8 mouse cellular contexts compared by ENCODE assay signal in genomic region chr17:26715271-26715758, GRCm38 (mm10). TPM values are rescaled to one million over a fixed set of nuclear protein-coding genes. Genes with fewer than 3 reads are reported as not detected.
DNase-seq lines count a peak whose midpoint lies in the region; ATAC-seq lines count a peak whose summit lies in the region.

Gene Crebrf, plus strand, starts transcription at chr17:26715650.

- ATAC-seq in inflammation-experienced regulatory T-cells, adult 6 months = peak; percentile 83
- peak; percentile 86 for ATAC-seq in megakaryocyte-erythroid progenitor cell, adult 5-6 weeks (replicated peaks; ENCODE audit: low FRiP score, low TSS enrichment, poor library complexity, severe bottlenecking)

- intact Hi-C loops in gastrocnemius, postnatal 14 days (cut with DNase I; ENCODE audit: low total_unique reads) = no loop called here
- intact Hi-C loops in left cerebral cortex, postnatal 10 days (cut with DNase I) = loop anchor here (5.0 kb wide), 1 partner anchor 67 kb away; the partner anchor contains the start of gene Bnip1

- DNase-seq in adrenal gland, adult (ENCODE audit: inconsistent age in 2 of 2, low spot score in 1 of 2) = peak; percentile 99
- DNase-seq in embryo, embryonic 10.5 days (ENCODE audit: low spot score) = peak; percentile 98
- peak; percentile 99 for DNase-seq in gastrocnemius, postnatal 14 days
- peak; percentile 97 to 100 for DNase-seq in left cerebral cortex, postnatal 10 days (ENCODE audit: extremely low spot score in 1 of 2, low spot score in 2 of 2)
- peak; percentile 99 for DNase-seq in right cerebral cortex, postnatal 25 days
- DNase-seq in urinary bladder, postnatal 4 days (ENCODE audit: low spot score in 2 of 2) = peak; percentile 99

RNA-seq across cellular contexts. Expression of gene Crebrf, which starts in this region (rescaled TPM):
- 10 to 100 TPM; 14.1 to 20.1 TPM for total RNA-seq in gastrocnemius, postnatal 14 days (2021)
- polyA plus RNA-seq in inflammation-experienced regulatory T-cells, adult 6 months (2017; shearing (Covaris generic)) = 10 to 100 TPM; 29.4 to 66.0 (median 53.7) TPM
- 10 to 100 TPM; 26.4 to 30.1 TPM for total RNA-seq in left cerebral cortex, postnatal 10 days (2021)
- total RNA-seq in megakaryocyte-erythroid progenitor cell, adult 5-6 weeks (2014; fragmentation: Nextera tagmentation) = 11.4 and 12.0 TPM in 2 replicates
- total RNA-seq in megakaryocyte-erythroid progenitor cell, adult 5-6 weeks (2017) = 17.9 and 37.0 TPM in 2 replicates

Comparison
In these comparisons a context has a peak if more than half of its experiments do, and no peak if none do; other contexts are left out.
1. Peak in every context shown above with its lines: DNase-seq and ATAC-seq.